Mouse (Mus musculus): ENCODE data around the gene Schip1. TPM values are rescaled to one million over a fixed set of nuclear protein-coding genes. Genes with fewer than 3 reads are reported as not detected.

Schip1 gene
- polyA plus RNA-seq, 1 experiment from 2014 or later = 65.8 TPM

DNA sequence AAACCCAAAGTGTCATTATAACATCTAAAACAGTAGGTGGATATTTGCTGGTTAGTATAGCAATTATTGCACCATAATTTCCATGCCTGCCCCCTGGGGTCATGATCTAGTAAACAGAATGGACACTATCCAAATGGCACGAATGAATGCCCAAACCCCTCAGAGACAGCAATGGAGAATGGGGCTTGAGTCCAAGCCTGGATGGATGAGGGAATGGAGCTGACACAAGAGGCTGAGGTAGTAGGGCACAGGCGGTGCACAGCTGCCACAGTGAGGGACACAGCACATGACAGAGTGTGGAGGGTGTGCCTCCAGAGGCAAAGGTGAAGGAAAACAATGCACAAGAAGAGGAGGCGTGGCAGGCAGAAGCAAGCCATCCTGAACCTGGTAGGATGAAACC lies 207.3 kb downstream of the Schip1 start:
- Histone ChIP-seq H3K27me3 (no peaks in the 10 kb centered on the region), H3K27ac (no peak overlapping the region), H3K4me3 (no peak overlapping the region), H3K4me2 (no peak overlapping the region), H3K36me3 (no peaks in the 10 kb centered on the region), H3K9ac (no peak overlapping the region), H3K4me1 (replicated peaks) (no peaks in the 10 kb centered on the region), H3K9me3 (replicated peaks) (no peaks in the 10 kb centered on the region)
- WGBS = 76% methylated on average over 3 of the region's 3 CpGs
- ATAC-seq (replicated peaks; ENCODE audit: insufficient number of reproducible peaks, insufficient read depth, low FRiP score, low read depth) = no peak

DNA sequence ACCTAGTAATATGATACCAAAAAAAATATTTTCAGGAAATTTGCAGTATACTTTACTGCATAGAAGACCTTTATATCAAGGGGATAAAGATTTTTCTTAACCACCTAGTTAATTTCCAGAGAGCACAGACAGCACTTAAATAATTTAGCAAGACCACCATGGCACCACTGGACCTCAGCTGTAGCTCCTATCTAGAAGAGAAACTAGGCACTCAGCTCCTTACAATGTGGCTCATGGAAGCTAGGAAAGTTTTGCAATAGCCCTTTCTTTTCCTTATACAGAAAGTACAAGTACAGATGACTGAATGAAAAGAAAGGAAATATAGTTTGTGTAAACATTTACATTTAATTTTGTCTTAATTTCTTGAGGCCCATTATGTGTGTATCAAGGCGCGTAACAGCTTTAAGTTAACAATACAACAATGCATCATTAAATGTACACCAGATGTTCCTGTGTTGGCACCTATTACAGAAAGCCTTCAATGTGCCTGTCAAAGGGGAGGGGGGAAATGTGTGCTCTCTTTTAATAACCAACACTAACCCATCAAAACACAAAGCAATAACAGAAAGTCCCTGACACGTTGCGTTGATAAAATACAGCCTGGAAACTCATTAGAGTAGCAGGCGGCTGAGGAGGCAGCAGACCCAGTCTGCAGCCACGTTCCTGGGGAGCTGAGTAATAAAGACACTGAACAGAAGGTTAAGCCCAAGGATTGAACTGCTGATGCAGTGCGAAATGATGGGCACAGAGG lies 218.4 kb downstream of the Schip1 start:
- WGBS = 60% methylated on average over 7 of the region's 7 CpGs
- Histone ChIP-seq H3K9ac (no peak overlapping the region), H3K36me3 (no peaks in the 10 kb centered on the region), H3K27ac (no peak overlapping the region), H3K4me3 (no peak overlapping the region), H3K9me3 (replicated peaks) (no peaks in the 10 kb centered on the region), H3K27me3 (no peaks in the 10 kb centered on the region), H3K4me1 (replicated peaks) (no peaks in the 10 kb centered on the region), H3K4me2 (no peak overlapping the region)
- no peak for ATAC-seq (replicated peaks; ENCODE audit: insufficient number of reproducible peaks, insufficient read depth, low FRiP score, low read depth)

DNA sequence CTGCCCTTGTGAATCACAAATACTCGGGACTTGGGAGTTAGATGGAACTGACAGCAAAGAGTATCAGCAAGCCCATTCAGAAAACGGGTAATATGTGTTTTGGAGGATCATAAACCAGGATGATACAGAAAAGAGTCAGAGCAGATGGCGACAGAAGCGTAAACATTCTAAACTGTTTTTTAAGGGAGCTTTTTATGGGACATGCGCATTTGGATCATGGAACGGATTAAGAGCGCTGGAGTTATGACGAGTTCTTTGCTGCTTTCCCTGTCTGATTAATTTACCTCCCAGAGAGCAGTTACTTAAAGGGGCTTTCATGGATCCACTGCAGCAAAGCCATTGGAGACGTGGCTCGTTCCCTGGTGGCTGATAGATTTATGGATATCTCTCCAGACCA lies 219.0 kb downstream of the Schip1 start:
- no peaks in the 10 kb centered on the region for H3K9me3 ChIP-seq (replicated peaks)
- no peaks in the 10 kb centered on the region for H3K4me1 ChIP-seq (replicated peaks)
- no peak for ATAC-seq (replicated peaks; ENCODE audit: insufficient number of reproducible peaks, insufficient read depth, low FRiP score, low read depth)
- no peaks in the 10 kb centered on the region for H3K36me3 ChIP-seq
- H3K27ac ChIP-seq = no peak overlapping the region
- H3K4me2 ChIP-seq = no peak overlapping the region
- no peak overlapping the region for H3K4me3 ChIP-seq
- WGBS = 72% methylated on average over 10 of the region's 10 CpGs
- H3K9ac ChIP-seq = no peak overlapping the region
- no peaks in the 10 kb centered on the region for H3K27me3 ChIP-seq

DNA sequence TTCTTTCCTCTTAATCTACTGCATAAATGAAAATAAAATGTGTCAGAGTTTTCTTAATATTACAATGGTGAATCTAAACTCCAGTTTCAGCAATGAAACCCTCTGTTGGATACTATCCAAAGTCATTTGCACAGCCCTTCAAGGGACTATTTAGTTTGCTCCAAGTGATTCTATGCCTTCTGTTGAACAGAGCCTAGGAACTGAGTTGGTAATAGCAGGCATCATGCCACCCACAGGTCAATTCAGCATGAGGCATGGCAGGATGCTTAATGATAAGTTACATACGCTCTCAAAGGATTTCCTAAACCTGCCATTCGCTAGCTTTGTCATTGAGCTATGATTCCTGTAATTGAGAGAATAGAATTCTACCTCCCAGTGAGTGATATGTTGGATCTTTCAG lies 219.9 kb downstream of the Schip1 start:
- Histone ChIP-seq H3K9me3 (replicated peaks) (no peaks in the 10 kb centered on the region), H3K36me3 (no peaks in the 10 kb centered on the region), H3K9ac (no peak overlapping the region), H3K27me3 (no peaks in the 10 kb centered on the region), H3K4me3 (no peak overlapping the region), H3K27ac (no peak overlapping the region), H3K4me1 (replicated peaks) (no peaks in the 10 kb centered on the region), H3K4me2 (no peak overlapping the region)
- no peak for ATAC-seq (replicated peaks; ENCODE audit: insufficient number of reproducible peaks, insufficient read depth, low FRiP score, low read depth)
- 86% methylated on average over 2 of the region's 2 CpGs for WGBS

DNA sequence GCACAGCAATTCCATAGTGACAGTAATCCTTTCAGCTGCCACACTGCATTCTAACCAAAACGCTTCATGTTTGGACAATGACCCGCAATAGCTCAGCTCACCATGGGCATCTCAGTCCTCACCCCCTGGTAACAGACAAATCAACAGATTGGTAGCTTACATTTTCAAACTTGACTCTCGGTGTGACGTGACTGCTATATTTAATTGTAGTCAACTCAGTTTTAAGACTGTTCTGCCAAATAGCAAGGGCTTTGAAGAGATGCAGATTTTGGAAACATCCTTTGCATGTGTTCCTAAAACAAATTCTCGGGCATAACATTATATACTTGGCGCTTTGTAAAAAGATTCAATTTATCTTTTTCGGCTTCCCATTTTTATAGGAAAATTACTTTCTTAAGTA lies 232.2 kb downstream of the Schip1 start:
- no peaks in the 10 kb centered on the region for H3K27me3 ChIP-seq
- H3K27ac ChIP-seq = no peak overlapping the region
- no peak overlapping the region for H3K4me3 ChIP-seq
- no peak overlapping the region for H3K9ac ChIP-seq
- no peaks in the 10 kb centered on the region for H3K9me3 ChIP-seq (replicated peaks)
- H3K4me1 ChIP-seq (replicated peaks) = no peaks in the 10 kb centered on the region
- no peak for ATAC-seq (replicated peaks; ENCODE audit: insufficient number of reproducible peaks, insufficient read depth, low FRiP score, low read depth)
- H3K4me2 ChIP-seq = no peak overlapping the region
- no peaks in the 10 kb centered on the region for H3K36me3 ChIP-seq
- WGBS = 85% methylated on average over 7 of the region's 7 CpGs

DNA sequence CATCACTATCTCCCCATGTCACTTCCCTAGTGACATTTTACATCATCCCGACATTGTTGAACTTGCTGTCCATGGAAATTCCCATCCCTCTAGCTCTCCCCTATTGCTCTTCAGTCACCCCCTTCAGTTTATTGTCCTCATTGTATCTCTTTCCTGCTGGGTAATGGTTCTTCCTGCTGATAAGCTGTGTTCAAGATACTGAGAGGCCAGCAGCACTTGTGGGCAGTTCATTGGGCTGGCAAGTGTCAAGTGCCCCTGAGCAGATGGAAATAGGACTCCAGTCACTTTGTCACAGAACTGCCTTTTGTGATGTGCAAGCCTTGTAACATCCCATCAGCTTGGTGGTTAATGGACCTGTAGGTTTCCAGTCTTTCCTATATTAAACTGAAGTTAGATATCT lies 241.0 kb downstream of the Schip1 start:
- ATAC-seq (replicated peaks; ENCODE audit: insufficient number of reproducible peaks, insufficient read depth, low FRiP score, low read depth) = 0 out of 2 replicates have a peak, but pooled peaks have one; percentile 22
- Histone ChIP-seq H3K27ac (no peak overlapping the region), H3K9ac (no peak overlapping the region), H3K4me2 (no peak overlapping the region), H3K9me3 (replicated peaks) (no peaks in the 10 kb centered on the region), H3K4me1 (replicated peaks) (no peaks in the 10 kb centered on the region; the same call in 1 of the 2 replicates), H3K36me3 (no peaks in the 10 kb centered on the region), H3K4me3 (no peak overlapping the region), H3K27me3 (no peaks in the 10 kb centered on the region)
- WGBS = 15% methylated on average over 1 of the region's 1 CpGs

DNA sequence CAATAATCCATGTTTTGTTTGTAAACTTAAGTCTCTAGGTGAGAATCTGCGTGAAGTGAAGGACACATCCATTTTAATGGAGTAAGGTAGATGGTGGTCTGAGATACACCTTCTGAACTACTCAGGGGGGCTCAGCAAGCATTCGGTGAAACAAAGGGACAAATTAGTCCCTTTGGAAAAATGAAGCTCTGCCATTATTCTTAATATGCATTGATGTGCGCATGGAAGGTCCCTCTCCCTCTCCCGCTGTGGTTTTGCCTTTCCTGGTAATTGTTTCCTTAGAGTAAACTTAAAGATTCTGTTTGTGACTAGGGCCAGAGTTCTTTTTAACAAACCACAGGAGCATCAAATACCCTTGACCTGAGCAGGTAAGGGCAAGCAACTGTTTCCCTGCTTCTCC lies 242.1 kb downstream of the Schip1 start:
- Histone ChIP-seq H3K27me3 (no peaks in the 10 kb centered on the region), H3K4me1 (replicated peaks) (no peaks in the 10 kb centered on the region; the same call in 1 of the 2 replicates), H3K9me3 (replicated peaks) (no peaks in the 10 kb centered on the region), H3K36me3 (no peaks in the 10 kb centered on the region), H3K4me2 (no peak overlapping the region), H3K9ac (no peak overlapping the region), H3K27ac (no peak overlapping the region), H3K4me3 (no peak overlapping the region)
- ATAC-seq (replicated peaks; ENCODE audit: insufficient number of reproducible peaks, insufficient read depth, low FRiP score, low read depth) = no peak
- 61% methylated on average over 4 of the region's 4 CpGs for WGBS

DNA sequence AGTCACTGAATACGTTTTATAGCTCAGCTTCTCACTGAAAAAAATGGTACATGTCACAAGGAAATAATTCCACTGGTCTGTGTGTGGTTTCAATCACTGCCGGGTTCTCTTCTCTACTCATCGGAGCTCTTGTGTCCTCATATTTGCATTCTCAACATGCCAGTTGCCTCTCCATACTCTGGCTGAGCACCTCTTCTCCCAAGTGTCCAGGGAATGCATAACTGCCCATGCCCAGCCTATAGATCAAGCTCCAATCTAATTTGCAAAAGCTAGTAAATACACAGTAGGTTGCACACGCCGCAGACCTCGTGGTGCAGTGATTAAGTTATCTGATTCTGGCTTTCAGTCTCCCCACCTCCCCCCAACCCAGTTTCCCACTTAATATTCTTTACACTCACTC lies 261.0 kb downstream of the Schip1 start:
- H3K27ac ChIP-seq = no peak overlapping the region

DNA sequence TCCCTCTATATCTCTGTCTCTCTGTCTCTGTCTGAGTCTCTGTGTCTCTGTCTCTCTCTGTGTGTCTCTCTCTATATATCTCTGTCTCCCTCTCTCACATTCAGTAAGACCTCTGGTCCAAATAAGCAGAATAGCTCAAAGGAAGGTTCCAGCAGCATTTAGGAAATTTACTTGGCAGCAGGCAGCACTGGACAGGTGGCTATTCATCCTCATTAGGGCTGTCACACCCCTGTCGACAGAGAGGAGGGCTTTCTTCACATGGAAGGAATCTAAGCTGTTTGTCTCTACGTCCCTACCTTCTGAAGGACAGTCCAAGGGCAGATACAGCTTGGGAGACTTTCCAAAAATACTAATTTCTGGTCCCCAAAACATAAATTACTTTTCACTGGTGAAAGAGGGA lies 267.9 kb downstream of the Schip1 start:
- WGBS = 39% methylated on average over 2 of the region's 2 CpGs
- H3K4me2 ChIP-seq = no peak overlapping the region
- no peak overlapping the region for H3K4me3 ChIP-seq
- no peaks in the 10 kb centered on the region for H3K9me3 ChIP-seq (replicated peaks)
- no peak overlapping the region for H3K9ac ChIP-seq
- H3K27ac ChIP-seq = no peak overlapping the region
- no peaks in the 10 kb centered on the region for H3K36me3 ChIP-seq
- ATAC-seq (replicated peaks; ENCODE audit: insufficient number of reproducible peaks, insufficient read depth, low FRiP score, low read depth) = no peak
- no peaks in the 10 kb centered on the region for H3K27me3 ChIP-seq
- no peaks in the 10 kb centered on the region for H3K4me1 ChIP-seq (replicated peaks)

More for the DNA sequence above, 261.0 kb downstream of the Schip1 start:
- no peak for ATAC-seq (replicated peaks; ENCODE audit: insufficient number of reproducible peaks, insufficient read depth, low FRiP score, low read depth)
- H3K9ac ChIP-seq = no peak overlapping the region
- WGBS = 71% methylated on average over 6 of the region's 6 CpGs
- no peaks in the 10 kb centered on the region for H3K27me3 ChIP-seq
- no peak overlapping the region for H3K4me2 ChIP-seq
- no peak overlapping the region for H3K4me3 ChIP-seq
- no peaks in the 10 kb centered on the region for H3K9me3 ChIP-seq (replicated peaks)
- no peaks in the 10 kb centered on the region for H3K36me3 ChIP-seq
- no peaks in the 10 kb centered on the region for H3K4me1 ChIP-seq (replicated peaks)

DNA sequence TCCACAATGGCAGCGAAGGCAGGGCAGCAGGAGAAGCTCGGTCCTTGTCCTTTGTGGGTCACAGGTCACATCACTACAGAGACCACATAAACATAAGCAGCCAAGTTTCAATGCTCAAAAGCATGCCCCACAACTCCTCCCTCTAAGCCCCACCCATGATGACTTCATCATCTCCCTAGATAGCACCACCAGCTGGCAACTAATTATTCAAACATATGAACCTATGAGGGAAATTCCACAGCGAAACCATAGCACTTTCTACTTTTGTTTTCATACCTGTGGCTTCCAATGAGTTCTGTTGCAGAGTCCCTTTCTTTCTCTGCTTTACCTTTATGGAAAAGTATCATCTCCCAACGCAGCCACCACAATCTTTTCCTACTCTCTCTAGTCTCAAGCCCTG lies 270.9 kb downstream of the Schip1 start:
- no peak overlapping the region for H3K27ac ChIP-seq
- no peaks in the 10 kb centered on the region for H3K36me3 ChIP-seq
- no peak overlapping the region for H3K9ac ChIP-seq
- H3K4me3 ChIP-seq = no peak overlapping the region
- ATAC-seq (replicated peaks; ENCODE audit: insufficient number of reproducible peaks, insufficient read depth, low FRiP score, low read depth) = no peak
- H3K4me2 ChIP-seq = no peak overlapping the region
- H3K27me3 ChIP-seq = no peaks in the 10 kb centered on the region
- no peaks in the 10 kb centered on the region for H3K9me3 ChIP-seq (replicated peaks)
- 90% methylated on average over 4 of the region's 4 CpGs for WGBS
- H3K4me1 ChIP-seq (replicated peaks) = no peaks in the 10 kb centered on the region

DNA sequence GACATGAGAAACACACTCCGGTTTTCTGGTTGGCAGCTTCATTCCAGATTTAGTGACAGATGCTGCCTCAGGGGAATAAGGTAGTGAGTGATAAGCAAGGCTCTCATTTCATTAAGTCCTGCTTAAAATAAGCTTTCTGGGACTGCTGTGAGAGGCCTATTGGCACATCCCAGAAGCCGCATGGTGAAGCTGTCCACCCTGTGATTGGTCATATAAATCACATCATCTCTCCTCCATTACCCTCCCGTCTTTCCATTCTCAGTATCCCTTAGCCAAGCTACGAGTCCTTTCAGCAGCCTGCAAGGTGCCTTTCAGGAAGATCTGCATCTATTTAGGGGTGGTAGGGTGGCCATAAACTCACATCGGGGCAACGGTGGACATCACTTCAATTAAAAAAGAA lies 286.0 kb downstream of the Schip1 start:
- H3K36me3 ChIP-seq = no peaks in the 10 kb centered on the region
- H3K27me3 ChIP-seq = no peaks in the 10 kb centered on the region
- no peak overlapping the region for H3K4me3 ChIP-seq
- no peak overlapping the region for H3K4me2 ChIP-seq
- H3K9ac ChIP-seq = no peak overlapping the region
- 68% methylated on average over 6 of the region's 6 CpGs for WGBS
- H3K4me1 ChIP-seq (replicated peaks) = no peaks in the 10 kb centered on the region
- H3K9me3 ChIP-seq (replicated peaks) = no peaks in the 10 kb centered on the region; the same call in 1 of the 2 replicates
- H3K27ac ChIP-seq = no peak overlapping the region
- ATAC-seq (replicated peaks; ENCODE audit: insufficient number of reproducible peaks, insufficient read depth, low FRiP score, low read depth) = no peak

DNA sequence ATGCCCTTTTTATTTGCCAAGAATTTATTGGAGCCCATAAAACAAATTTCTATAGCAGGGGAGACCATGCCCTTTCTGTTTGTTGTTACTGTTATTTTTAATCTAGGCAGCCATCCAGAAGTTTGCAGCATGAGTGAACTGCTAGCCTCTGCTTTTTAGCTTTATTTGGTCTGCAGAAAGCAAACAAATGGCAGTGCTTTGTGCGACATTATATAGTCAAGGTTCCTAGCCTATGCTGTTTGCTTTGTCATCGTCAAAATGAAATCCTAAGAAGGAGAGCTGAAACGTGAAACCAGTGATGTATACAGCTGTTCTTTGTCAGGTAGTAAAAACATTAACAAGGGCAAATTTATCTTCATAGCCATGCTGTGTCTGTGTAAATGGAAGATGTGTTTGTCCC lies 286.9 kb downstream of the Schip1 start:
- no peaks in the 10 kb centered on the region for H3K27me3 ChIP-seq
- no peaks in the 10 kb centered on the region; the same call in 1 of the 2 replicates for H3K9me3 ChIP-seq (replicated peaks)
- H3K4me2 ChIP-seq = no peak overlapping the region
- ATAC-seq (replicated peaks; ENCODE audit: insufficient number of reproducible peaks, insufficient read depth, low FRiP score, low read depth) = no peak
- no peaks in the 10 kb centered on the region for H3K4me1 ChIP-seq (replicated peaks)
- no peaks in the 10 kb centered on the region for H3K36me3 ChIP-seq
- 45% methylated on average over 3 of the region's 3 CpGs for WGBS
- no peak overlapping the region for H3K27ac ChIP-seq
- no peak overlapping the region for H3K4me3 ChIP-seq
- H3K9ac ChIP-seq = no peak overlapping the region
